Mouse (Mus musculus): Measurements from ENCODE around the gene Wfdc11.

DNA sequence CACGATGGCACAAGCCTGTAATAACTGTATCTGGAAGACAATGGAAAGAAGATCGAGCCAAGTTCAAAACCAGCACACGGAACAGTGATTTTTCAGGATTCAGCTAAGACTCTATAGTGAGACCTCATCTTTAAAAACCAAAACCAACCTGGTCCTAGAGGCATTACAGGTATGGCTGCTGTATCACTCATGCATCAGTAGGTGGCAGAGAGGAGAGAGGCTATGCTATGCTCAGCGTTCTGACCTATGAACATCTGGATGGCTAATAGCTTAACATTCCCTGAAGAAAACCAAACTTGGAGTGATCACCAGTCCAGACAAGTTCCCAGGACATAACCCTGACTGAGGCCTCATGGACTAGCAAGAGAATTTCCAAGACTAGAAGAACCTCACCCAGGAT, 52.1 kb downstream of the Wfdc11 start:
- no peak for TF ChIP-seq GATA1 (IDR thresholded peaks at IDR 0.05; ENCODE audit: low read length)
- TF ChIP-seq TAL1 (IDR thresholded peaks at IDR 0.05; ENCODE audit: low read length), result no peak

All from erythroblast, embryonic 14.5 days (primary cell).